Mouse (Mus musculus) bone marrow macrophage, adult 2 months (primary cell): ENCODE data around the gene Dctpp1. TPM values are rescaled to one million over a fixed set of nuclear protein-coding genes. Genes with fewer than 3 reads are reported as not detected.

Source experiments
- H3K27ac ChIP-seq: 2 replicates; pipeline ENCODE4 v1.5.1; 2012; ENCODE audit warnings: low read depth, low read length; ENCODE audit not compliant: insufficient read depth
- H3K4me1 ChIP-seq: 2 replicates; pipeline ENCODE4 v1.6.1; 2012; ENCODE audit warnings: low read length; ENCODE audit not compliant: control insufficient read depth, insufficient read depth
- H3K4me3 ChIP-seq: 2 replicates; pipeline ENCODE4 v1.5.1; 2012; ENCODE audit warnings: mild to moderate bottlenecking, low read length, moderate library complexity; ENCODE audit not compliant: insufficient read depth
- CTCF ChIP-seq: IDR thresholded peaks from 2 replicates; pipeline ENCODE4 v1.5.1; 2012; ENCODE audit warnings: low read depth, mild to moderate bottlenecking, low read length, moderate library complexity
- POLR2A ChIP-seq: IDR thresholded peaks from 2 replicates; pipeline ENCODE4 v1.6.1; 2012; ENCODE audit warnings: mild to moderate bottlenecking, low read depth, low read length, borderline replicate concordance
- polyA plus RNA-seq: library from polyadenylated mRNA; stranded (reverse); fragments of >200 nt; gene quantifications from 2 replicates; pipeline ENCODE4 v1.2.4, GENCODE M21; 2012; ENCODE audit not compliant: missing spikeins, insufficient read depth, insufficient read length

Dctpp1 gene
- polyA plus RNA-seq, 1 experiment: 25.6 TPM

GRCm38 (mm10) chr7:127233368-127233749, 27.1 kb downstream of the Dctpp1 start:
- peaks cover 25% of the 10 kb centered on the region for H3K4me1 ChIP-seq
- peak overlapping the region; percentile 87 for H3K4me3 ChIP-seq
- TF ChIP-seq CTCF (no peak), POLR2A (no peak)
- H3K27ac ChIP-seq: peak overlapping the region; percentile 86

- Histone ChIP-seq H3K27ac (peak within 1 kb of the TSS; percentile 86), H3K4me3 (peak within 1 kb of the TSS; percentile 87), H3K4me1 (peaks cover 25% of the 10 kb centered on the region)
- TF ChIP-seq POLR2A (no peak), CTCF (no peak)
Measured at GRCm38 (mm10) chr7:127232622-127233367, 27.7 kb downstream of the Dctpp1 start, which contains the start of the genes Zfp553 and Sept1. Gene Zfp553 (plus strand): TSS chr7:127233061. Gene Sept1 (minus strand): TSS chr7:127233130.

GRCm38 (mm10) chr7:127231826-127232621, 28.5 kb downstream of the Dctpp1 start:
- peaks cover 25% of the 10 kb centered on the region for H3K4me1 ChIP-seq
- TF ChIP-seq CTCF (no peak), POLR2A (no peak)
- peak overlapping the region; percentile 87 for H3K4me3 ChIP-seq
- peak overlapping the region; percentile 86 for H3K27ac ChIP-seq

GRCm38 (mm10) chr7:127231376-127231775, 29.1 kb downstream of the Dctpp1 start:
- Histone ChIP-seq H3K27ac (no peak overlapping the region), H3K4me1 (peaks cover 25% of the 10 kb centered on the region), H3K4me3 (peak overlapping the region; percentile 87)
- no peak for TF ChIP-seq CTCF
- no peak for TF ChIP-seq POLR2A

GRCm38 (mm10) chr7:127228615-127229303, 31.8 kb downstream of the Dctpp1 start:
- H3K4me1 ChIP-seq: peaks cover 23% of the 10 kb centered on the region
- H3K4me3 ChIP-seq: no peak overlapping the region
- peak; percentile 24; the same call in 1 of the 2 replicates for TF ChIP-seq CTCF
- TF ChIP-seq POLR2A: no peak
- no peak overlapping the region for H3K27ac ChIP-seq

- Histone ChIP-seq H3K4me3 (no peak overlapping the region), H3K4me1 (peaks cover 10% of the 10 kb centered on the region), H3K27ac (no peak overlapping the region)
- TF ChIP-seq POLR2A: no peak
- TF ChIP-seq CTCF: no peak
Measured at GRCm38 (mm10) chr7:127225147-127225995, 35.1 kb downstream of the Dctpp1 start.

GRCm38 (mm10) chr7:127224616-127225015, 35.9 kb downstream of the Dctpp1 start:
- no peak for TF ChIP-seq POLR2A
- TF ChIP-seq CTCF: no peak
- Histone ChIP-seq H3K27ac (no peak overlapping the region), H3K4me1 (peaks cover 3% of the 10 kb centered on the region), H3K4me3 (no peak overlapping the region)

GRCm38 (mm10) chr7:127223515-127224478, 36.7 kb downstream of the Dctpp1 start:
- no peaks in the 10 kb centered on the region for H3K4me1 ChIP-seq
- no peak for TF ChIP-seq CTCF
- TF ChIP-seq POLR2A: no peak
- H3K27ac ChIP-seq: no peak overlapping the region
- no peak overlapping the region for H3K4me3 ChIP-seq
